Mouse (Mus musculus) gastrocnemius, adult 18-20 months (tissue): Measurements from ENCODE around the gene Meis1. TPM values are rescaled to one million over a fixed set of nuclear protein-coding genes. Genes with fewer than 3 reads are reported as not detected.

ENCODE experiments used
- DNase-seq: peaks from one replicate; pipeline ENCODE4 v3.0.0; 2021; ENCODE audit warnings: low spot score
- total RNA-seq, 2 experiments: library from RNA; stranded (reverse); gene quantifications; 2 replicates each; pipeline ENCODE4 v1.2.3; 2021

The Meis1 gene
- total RNA-seq, 2 experiments from 2014 or later, result 3.6 to 4.0 TPM

DNA sequence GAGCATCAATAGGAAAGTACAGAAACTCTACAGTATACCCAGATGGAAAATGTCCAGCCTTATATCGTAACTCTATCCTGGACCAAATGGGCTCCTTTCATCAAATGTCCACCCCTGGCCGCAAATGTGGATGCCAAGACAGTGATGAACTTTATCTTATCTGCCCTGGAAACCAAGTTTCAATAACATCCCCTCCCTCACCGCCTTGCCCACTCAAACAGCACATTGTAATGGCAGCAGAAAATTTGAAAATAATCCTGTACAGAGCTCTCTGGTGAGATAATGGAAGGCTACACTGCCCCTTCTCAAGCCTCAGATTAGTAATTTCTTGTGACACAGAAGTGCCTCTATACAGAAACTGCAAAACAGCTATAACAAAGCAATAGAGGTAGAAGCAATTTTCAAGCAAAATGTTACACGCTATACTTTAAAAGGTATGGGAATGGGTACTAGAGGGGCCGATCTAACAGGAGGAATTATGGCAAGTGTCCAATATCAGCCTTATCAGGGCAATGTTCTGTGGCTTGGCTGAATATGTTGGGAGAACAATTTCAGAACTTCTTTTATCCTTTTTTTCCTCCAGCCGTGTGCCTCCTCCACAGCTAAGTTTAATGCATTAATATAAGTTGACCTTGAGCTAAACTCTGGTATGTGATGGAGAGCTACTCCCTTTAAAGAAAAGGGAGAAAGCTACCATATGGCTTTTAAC, 106.3 kb downstream of the Meis1 start:
- DNase-seq, result no peak

GRCm38 (mm10) chr11:18906866-18907265, 111.9 kb downstream of the Meis1 start:
- no peak for DNase-seq

GRCm38 (mm10) chr11:18905431-18905830, 113.4 kb downstream of the Meis1 start:
- no peak for DNase-seq

GRCm38 (mm10) chr11:18904880-18905279, 113.9 kb downstream of the Meis1 start:
- DNase-seq, result no peak

- DNase-seq, result no peak
These were observed 114.5 kb downstream of the Meis1 start for GRCm38 (mm10) chr11:18904285-18904684.

DNA sequence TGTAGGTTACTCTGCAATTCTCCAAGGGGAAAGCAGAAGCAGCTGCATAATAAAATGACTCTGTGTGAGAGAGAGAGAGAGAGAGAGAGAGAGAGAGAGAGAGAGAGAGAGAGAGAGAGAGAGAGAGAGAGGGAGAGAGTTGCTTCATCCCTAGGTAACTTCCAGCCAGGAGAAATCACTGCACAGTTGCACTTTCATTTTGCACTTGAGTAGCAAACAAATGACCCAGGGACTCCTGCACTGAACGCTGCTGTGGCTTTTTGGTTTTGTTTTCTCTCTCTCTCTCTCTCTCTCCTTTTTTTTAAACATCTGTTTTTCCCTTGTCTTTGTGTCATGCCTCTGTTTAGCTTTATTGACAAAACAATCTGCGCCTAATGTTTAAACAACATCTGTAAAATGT, 118.3 kb downstream of the Meis1 start:
- DNase-seq, result no peak

DNA sequence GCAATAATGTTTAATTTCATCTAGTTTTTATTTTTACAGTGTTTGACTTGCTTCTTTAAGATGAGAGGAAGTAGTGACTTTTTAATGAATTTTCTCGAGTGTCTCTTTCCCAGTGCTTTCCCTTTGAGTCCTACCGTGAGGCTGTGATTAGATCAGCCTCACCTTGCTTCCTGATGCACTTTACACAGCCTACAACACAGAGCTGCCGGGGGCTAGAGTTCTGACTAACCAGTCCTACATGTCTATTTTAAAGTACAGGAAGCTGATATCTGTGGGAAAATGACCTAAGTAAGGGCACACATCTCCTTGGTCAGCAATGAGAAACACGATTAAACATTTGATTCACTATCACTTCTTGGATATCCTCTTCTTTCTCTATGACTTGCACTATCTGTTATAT, 119.9 kb downstream of the Meis1 start:
- no peak for DNase-seq

DNA sequence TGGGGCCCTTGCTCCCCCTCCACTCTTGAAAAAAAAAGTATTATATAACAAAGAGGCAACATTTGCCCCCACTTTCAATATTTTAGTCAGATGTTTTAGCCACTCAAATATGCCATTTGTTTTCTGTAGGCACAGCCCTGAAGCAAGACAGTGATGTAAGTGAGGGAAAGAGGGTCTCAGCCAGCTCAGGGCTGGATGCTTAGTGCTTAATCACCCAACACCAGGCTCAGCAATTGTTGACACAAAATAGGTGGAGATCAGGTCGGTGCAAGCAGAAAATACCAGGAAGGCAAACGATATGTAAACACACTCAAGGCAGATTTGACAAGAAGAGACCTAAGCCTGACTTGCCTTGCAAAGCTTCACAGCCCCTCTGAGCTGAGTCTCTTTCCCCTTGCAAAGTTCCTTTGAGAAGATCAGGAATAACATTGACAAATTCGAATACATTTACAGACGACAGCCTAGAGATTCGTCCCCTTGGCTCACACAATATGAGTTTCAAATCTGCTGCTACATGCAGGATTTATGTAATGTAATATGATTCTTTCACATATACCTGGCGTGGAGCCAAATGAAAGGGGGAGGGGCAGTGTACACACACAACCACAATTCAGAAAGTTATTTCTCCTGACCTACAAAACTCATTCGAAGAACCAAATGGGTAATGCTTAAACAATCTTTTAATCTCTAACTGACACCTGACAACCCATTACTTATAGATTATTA, 120.7 kb downstream of the Meis1 start:
- DNase-seq, result no peak

DNA sequence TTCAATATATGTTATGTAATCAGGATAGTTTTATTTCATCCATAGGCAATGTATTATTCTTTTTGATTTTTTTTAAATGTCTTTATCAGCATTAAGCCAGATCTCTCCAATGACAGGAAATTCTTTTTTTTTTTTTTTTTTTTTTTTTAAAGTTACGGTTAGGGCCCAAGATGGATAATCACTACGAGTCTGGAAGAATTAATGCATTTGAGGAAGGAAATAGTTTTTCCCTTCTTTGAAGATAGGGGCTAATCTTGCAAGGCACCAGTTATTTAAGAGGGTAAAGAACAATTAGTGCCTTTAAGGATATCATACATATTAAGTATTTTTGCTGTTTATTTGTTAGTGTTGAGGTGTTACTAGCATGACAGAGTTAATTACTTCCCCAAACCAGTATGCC, 121.5 kb downstream of the Meis1 start:
- DNase-seq, result no peak

DNA sequence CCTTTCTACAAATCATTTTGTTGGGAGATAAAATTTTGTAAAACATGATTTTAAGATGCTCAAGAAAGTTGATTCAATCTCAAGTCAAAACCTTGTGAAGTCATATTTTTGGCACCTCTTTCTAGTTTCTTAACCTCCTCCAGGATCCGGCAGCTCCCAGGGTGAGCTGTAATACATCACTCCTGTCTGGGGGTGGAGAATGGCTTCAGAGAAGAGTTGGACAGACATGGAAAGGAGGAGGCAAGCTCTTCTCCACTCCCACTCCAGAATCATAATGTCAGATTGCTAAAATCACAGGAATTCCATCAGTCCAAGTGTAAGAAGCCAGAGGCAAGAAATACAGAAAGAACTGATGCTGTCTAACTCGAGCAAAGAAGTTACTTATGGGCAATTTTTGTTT, 126.3 kb downstream of the Meis1 start:
- DNase-seq, result no peak

- no peak for DNase-seq
These were observed 129.6 kb downstream of the Meis1 start for GRCm38 (mm10) chr11:18889139-18889538.

GRCm38 (mm10) chr11:18888651-18889050, 130.1 kb downstream of the Meis1 start:
- DNase-seq, result no peak

DNA sequence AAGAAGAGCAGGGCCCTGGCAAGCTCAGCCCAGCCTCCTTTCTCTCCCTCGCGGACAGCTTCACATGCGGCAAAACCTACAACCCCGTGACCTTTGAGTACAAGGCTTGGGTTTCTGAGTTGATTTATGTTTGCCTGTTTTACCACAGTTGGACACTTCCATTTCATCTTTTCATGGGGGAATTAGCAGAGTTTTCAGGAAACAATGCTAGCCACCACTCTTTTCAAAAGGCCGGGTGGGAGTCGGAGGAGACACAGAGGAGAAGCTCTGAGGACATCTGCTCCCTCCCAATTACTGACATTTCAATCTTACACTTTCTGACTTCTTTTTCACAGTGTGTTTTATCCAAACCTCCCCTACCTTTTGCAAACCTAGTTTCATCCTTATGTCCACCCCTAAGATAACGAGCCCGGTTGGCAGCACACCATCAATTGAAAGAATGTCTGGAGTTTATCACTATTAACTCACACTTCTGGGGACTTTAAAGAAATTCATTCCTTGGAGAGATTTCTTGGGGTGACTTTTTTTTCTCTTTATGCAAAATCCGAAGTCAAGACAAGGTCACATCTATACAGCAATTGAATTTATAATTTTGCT, 133.0 kb downstream of the Meis1 start:
- no peak for DNase-seq

GRCm38 (mm10) chr11:18885036-18885728, 133.6 kb downstream of the Meis1 start:
- DNase-seq, result no peak

DNA sequence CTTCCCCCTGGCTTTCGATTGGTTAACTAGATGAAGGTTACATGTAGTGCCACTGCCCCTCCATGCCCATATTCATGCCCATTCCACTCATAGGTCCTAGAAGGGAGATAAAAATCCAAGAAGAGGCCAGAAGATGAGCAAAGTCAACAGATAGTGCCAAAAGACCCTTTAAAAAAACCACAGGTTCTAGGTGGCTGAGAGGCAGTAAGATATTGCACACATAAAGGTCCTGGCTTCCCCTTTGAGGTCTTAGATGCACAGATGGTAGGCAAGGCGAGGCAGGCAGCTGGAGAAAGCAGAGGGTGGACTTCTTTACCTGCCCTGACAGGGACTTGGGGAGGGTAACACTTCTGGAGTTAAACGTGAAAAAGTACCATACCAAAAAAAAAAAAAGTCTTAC, 134.8 kb downstream of the Meis1 start:
- no peak for DNase-seq

- no peak for DNase-seq
These were observed 135.3 kb downstream of the Meis1 start for GRCm38 (mm10) chr11:18883507-18883881.

DNA sequence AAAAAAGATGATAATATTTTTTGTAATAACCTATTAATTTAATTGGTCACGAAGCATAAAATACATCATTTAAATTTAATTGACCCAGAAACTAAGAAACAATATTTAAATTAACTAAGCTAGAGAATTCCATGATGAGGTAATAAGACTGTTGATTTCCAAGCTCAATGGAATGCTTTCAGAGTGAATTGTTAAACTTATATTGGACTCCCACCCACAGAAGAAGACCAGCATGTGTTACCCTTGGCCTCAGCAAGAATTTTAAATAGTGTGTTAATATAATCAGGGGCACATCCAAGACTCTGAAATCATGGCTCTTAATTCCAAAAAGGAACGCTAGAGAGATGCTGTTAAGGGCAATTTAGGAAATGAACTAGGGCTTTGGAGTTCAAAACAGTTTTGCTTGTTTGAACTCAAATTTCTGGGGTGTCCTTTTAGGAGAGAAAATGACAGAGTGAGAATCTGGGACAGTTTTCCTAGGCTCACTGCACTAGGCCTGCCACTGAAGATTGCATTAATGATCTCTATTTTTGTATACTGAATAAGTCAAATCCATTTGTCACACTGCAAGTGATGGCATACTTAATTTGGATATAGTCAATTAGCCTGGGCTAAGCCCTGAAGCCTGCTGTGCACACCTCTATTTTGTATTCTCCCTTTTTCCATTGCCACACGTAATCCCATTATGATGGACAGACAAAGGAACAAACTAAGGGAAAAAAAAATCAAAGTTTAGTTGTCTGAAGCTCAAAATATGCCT, 135.9 kb downstream of the Meis1 start:
- no peak for DNase-seq

- no peak for DNase-seq
These were observed 136.5 kb downstream of the Meis1 start for GRCm38 (mm10) chr11:18882315-18882714.

- no peak for DNase-seq
These were observed 138.0 kb downstream of the Meis1 start for GRCm38 (mm10) chr11:18880806-18881205.

DNA sequence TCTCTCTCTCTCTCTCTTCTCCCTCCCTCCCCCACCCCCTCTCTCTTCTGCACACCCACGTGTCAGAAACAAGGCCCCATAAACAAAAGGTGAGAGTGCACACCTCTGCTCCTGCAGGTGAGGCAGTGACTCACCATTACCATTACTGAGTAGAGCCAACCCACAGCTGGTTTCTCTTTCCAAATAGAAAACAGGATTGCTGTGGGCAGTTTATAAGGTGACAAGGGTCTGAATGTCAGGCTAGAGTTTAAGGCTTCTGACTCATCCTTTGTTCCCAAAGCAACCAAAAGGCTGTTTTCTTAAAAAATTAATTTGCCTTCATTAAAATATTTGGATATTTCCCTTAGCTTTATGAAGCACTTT, 139.3 kb downstream of the Meis1 start:
- no peak for DNase-seq

DNA sequence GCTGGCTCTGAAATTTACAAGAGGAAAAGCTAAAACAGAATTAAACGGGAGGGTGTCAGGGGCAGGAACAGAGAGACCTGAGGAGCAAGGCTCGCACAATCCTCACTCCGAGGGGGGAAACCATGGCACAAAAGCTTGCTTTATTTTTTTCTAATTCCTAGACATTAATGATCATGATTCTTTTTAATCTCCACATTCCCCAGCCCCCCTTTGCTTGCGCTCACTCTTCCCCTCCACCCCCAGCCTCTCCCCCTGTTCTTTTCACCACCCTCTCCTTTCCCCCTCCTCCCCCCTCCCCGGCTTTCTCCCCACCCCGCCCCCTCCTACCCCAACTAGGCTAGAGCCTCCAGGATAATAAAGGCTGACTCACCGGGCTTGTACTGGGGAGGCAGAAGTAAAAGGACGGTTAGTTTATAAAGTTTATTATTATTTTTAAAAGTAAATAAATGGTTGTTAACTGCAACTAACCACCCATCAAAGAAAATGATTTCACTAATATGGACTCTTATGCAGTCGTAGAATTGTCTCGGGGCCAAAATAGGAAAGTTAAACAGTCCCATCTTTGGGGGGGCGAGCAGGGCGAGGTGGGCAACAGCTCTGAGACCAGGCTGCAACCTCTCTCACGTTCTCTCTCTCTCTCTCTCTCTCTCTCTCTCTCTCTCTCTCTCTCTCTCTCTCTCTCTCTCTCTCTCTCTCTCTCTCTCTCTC, 139.9 kb downstream of the Meis1 start:
- DNase-seq, result no peak
